Mouse (Mus musculus): ENCODE results near the gene Rel. TPM values are rescaled to one million over a fixed set of nuclear protein-coding genes. Genes with fewer than 3 reads are reported as not detected.

Rel gene
- polyA plus RNA-seq, 1 experiment from 2014 or later, result 5.6 TPM

DNA sequence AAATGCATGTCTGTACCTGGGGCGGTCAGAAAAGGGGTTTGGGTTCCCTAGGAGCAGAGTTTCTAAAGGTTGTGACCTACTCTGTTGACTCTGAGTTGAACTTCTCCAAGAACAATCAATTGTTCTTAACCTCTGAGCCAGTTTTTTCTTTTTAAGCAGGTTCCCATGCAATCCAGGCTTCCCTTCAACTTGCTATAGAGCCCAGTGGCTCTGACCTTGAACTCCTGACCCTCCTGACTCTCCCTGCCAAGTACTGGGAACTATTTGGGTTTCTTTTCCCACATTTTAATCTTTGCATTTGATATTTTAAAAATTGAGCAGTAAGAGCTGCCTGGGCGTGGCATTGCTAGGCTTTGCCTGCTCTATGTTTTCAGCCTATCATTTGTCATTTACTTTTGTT is 77.5 kb downstream of the Rel start:
- DNase-seq (ENCODE audit: low read depth, low spot score) (no peak), ATAC-seq (no peak)
- no peak for TF ChIP-seq CTCF (IDR thresholded peaks at IDR 0.05)
- POLR2A ChIA-PET, result no interaction called here
- in situ Hi-C loops (cut with MboI; ENCODE audit: low pct_unique_long_range_greater_than_20kb), result no loop called here
- CTCF ChIA-PET, result no interaction called here
- H3K27me3 ChIP-seq, result no peaks in the 10 kb centered on the region

DNA sequence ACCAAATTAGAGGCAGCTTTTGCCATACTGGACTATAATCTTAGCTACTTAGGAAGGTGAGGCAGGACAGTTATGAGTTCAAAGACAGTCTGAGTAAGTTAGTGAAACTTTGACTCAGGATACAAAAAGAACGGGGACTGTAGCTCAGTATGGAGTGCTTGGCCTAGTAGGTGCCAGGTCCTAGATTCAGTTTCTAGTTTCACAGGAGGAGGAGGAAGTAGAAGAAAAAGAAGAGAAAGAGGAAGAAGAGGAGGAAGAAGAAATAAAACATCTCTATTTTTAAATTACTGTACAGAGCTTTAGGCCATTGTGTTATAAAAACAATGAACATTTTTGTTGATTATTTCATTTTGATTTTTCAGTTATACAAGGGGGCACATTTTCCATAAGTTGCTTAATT is 82.7 kb downstream of the Rel start:
- ChIA-PET CTCF (interaction anchor here (1.3 kb wide), 3 partner anchors 10 to 30 kb away, joined by 3 to 4 read pairs (median 3); no protein-coding TSS in a partner anchor), POLR2A (no interaction called here)
- DNase-seq (ENCODE audit: low read depth, low spot score) (no peak), ATAC-seq (no peak)
- H3K27me3 ChIP-seq, result no peaks in the 10 kb centered on the region
- in situ Hi-C loops (cut with MboI; ENCODE audit: low pct_unique_long_range_greater_than_20kb), result loop anchor here (10.0 kb wide), 1 partner anchor 167 kb away; no protein-coding TSS in a partner anchor
- no peak for TF ChIP-seq CTCF (IDR thresholded peaks at IDR 0.05)

Other genes with a start within 250 kb of the Rel start
- not detected for gene 1700093K21Rik, start 249.8 kb downstream of the Rel start, polyA plus RNA-seq (2021)
- gene 0610010F05Rik, start 137.3 kb downstream of the Rel start, polyA plus RNA-seq (2021), result 20.0 TPM
- 20.5 TPM for gene Pus10, start 105.3 kb downstream of the Rel start, polyA plus RNA-seq (2021)
- 35.4 TPM for gene Pex13, start 105.0 kb downstream of the Rel start, polyA plus RNA-seq (2021)
- 15.3 TPM for gene Papolg, start 124.3 kb upstream of the Rel start, polyA plus RNA-seq (2021)

Data from Patski (cell line).